ENCODE assay signal across 10 mouse cellular contexts in genomic region chr11:110997211-110997610, GRCm38 (mm10). TPM values are rescaled to one million over a fixed set of nuclear protein-coding genes. Genes with fewer than 3 reads are reported as not detected.
DNase-seq lines count a peak whose midpoint lies in the region; ATAC-seq and TF ChIP-seq lines count a peak whose summit lies in the region.
"Had no signal": no experiment of that assay in that cellular context is flagged by ENCODE, and none has a peak within 500 bp of the region (broad histone marks: within the 10 kb centered on the region; RNA-seq: fewer than 3 reads in every experiment).

No protein-coding gene starts in this region.

- no peaks in the 10 kb centered on the region for H3K4me1 ChIP-seq in midbrain, postnatal 0 days (ENCODE audit: insufficient read depth, low read length)
- H3K4me1 ChIP-seq in kidney, embryonic 15.5 days, result no peaks in the 10 kb centered on the region
- H3K4me1 ChIP-seq: liver, embryonic 15.5 days had no signal

- no peak for TF ChIP-seq CTCF in midbrain, postnatal 0 days (IDR thresholded peaks at IDR 0.05)

- WGBS in midbrain, postnatal 0 days, result 18% methylated on average over 9 of the region's 9 CpGs
- WGBS in kidney, embryonic 15.5 days, result 80% methylated on average over 9 of the region's 9 CpGs

- peak overlapping the region; percentile 43; the same call in 1 of the 2 replicates for H3K27ac ChIP-seq in midbrain, postnatal 0 days (ENCODE audit: low read depth, low read length)
- H3K27ac ChIP-seq in kidney, embryonic 15.5 days, result no peak overlapping the region
- H3K27ac ChIP-seq: liver, embryonic 15.5 days had no signal

- peak overlapping the region; percentile 7; the same call in 1 of the 2 replicates for H3K4me2 ChIP-seq in midbrain, postnatal 0 days (ENCODE audit: low read depth, low read length, poor library complexity, severe bottlenecking)
- H3K4me2 ChIP-seq in kidney, embryonic 15.5 days, result no peak overlapping the region
- H3K4me2 ChIP-seq: liver, embryonic 15.5 days had no signal

- peak; percentile 9 to 14 for DNase-seq in spleen, adult 18-20 months
- no peak for DNase-seq in spleen, adult 12 weeks (ENCODE audit: low spot score)
- peak; percentile 6 for DNase-seq in induced T-regulatory cell, adult 2 months (ENCODE audit: low read depth)
- DNase-seq in midbrain, postnatal 0 days (ENCODE audit: low spot score), result peak; percentile 74
- no peak for DNase-seq in kidney, postnatal 14 days
- DNase-seq: kidney, adult 8-10 months had no signal

- no peaks in the 10 kb centered on the region for H3K36me3 ChIP-seq in midbrain, postnatal 0 days (ENCODE audit: insufficient read depth, low read length)
- H3K36me3 ChIP-seq in kidney, embryonic 15.5 days, result no peaks in the 10 kb centered on the region
- H3K36me3 ChIP-seq: liver, embryonic 15.5 days had no signal

- H3K9ac ChIP-seq in midbrain, postnatal 0 days (replicated peaks; ENCODE audit: low read length, poor library complexity, severe bottlenecking), result 0 out of 2 replicates have a peak overlapping the region, but pooled peaks have one; percentile 19
- H3K9ac ChIP-seq in kidney, embryonic 15.5 days, result no peak overlapping the region
- H3K9ac ChIP-seq: liver, embryonic 15.5 days had no signal

- no peaks in the 10 kb centered on the region for H3K9me3 ChIP-seq in midbrain, postnatal 0 days (ENCODE audit: low read length)
- no peaks in the 10 kb centered on the region for H3K9me3 ChIP-seq in kidney, embryonic 15.5 days (replicated peaks)
- H3K9me3 ChIP-seq: liver, embryonic 15.5 days had no signal

- ATAC-seq in midbrain, postnatal 0 days (ENCODE audit: low FRiP score), result peak; percentile 71
- no peak for ATAC-seq in activated CD4-positive, CD25-positive, alpha-beta regulatory T cell, adult 4 months
- no peak for ATAC-seq in kidney, embryonic 15.5 days (replicated peaks; ENCODE audit: low FRiP score)

- H3K4me3 ChIP-seq in midbrain, postnatal 0 days (ENCODE audit: low read depth, low read length), result peak overlapping the region; percentile 17
- H3K4me3 ChIP-seq in kidney, embryonic 15.5 days (replicated peaks), result no peak overlapping the region
- H3K4me3 ChIP-seq: liver, embryonic 15.5 days had no signal

- no peaks in the 10 kb centered on the region for H3K27me3 ChIP-seq in midbrain, postnatal 0 days (ENCODE audit: insufficient read depth, low read length)
- H3K27me3 ChIP-seq in kidney, embryonic 15.5 days, result no peaks in the 10 kb centered on the region
- H3K27me3 ChIP-seq: liver, embryonic 15.5 days had no signal

RNA-seq across cellular contexts. Expression of gene Kcnj16, which starts 29.4 kb away (rescaled TPM):
- total RNA-seq in midbrain, postnatal 0 days (2014; rRNA removed), result 3.6 and 5.0 TPM in 2 replicates
- polyA plus RNA-seq in midbrain, postnatal 0 days (2015; fragmentation: Nextera tagmentation; extraction: Ambion mirVana), result 1.9 and 2.1 TPM in 2 replicates
- under 1 TPM in 1 of 2 experiments, not detected in 1; 0.17 TPM for polyA plus RNA-seq in activated CD4-positive, CD25-positive, alpha-beta regulatory T cell, adult 4 months (2017; shearing (Covaris generic))
- 8.7 and 9.5 TPM in 2 replicates for polyA plus RNA-seq in kidney, embryonic 15.5 days (2015; fragmentation: Nextera tagmentation; extraction: Ambion mirVana)
- polyA plus RNA-seq: stomach, embryonic 14.5 days had no signal

Comparison
In these comparisons a context has a peak if more than half of its experiments do, and no peak if none do; other contexts are left out.
1. DNase-seq: peak in spleen, adult 18-20 months (2 of 2), induced T-regulatory cell, adult 2 months (single experiment) and midbrain, postnatal 0 days (single experiment); none in spleen, adult 12 weeks (single experiment) and kidney, postnatal 14 days (single experiment).